Mouse (Mus musculus): ENCODE data around the gene Topaz1.

GRCm38 (mm10) chr9:122826743-122827142, 79.6 kb downstream of the Topaz1 start:
- no peak for TF ChIP-seq CTCF (IDR thresholded peaks at IDR 0.05; ENCODE audit: low read depth)
- no peak for TF ChIP-seq EP300 (IDR thresholded peaks at IDR 0.05; ENCODE audit: low read depth)
